In genomic region chr5:24016912-24017311, GRCm38 (mm10) we compare ENCODE assay signal across 26 mouse cellular contexts. TPM values are rescaled to one million over a fixed set of nuclear protein-coding genes. Genes with fewer than 3 reads are reported as not detected.
DNase-seq lines count a peak whose midpoint lies in the region; ATAC-seq and TF ChIP-seq lines count a peak whose summit lies in the region.
"Had no signal": no experiment of that assay in that cellular context is flagged by ENCODE, and none has a peak within 500 bp of the region (broad histone marks: within the 10 kb centered on the region; RNA-seq: fewer than 3 reads in every experiment).

No protein-coding gene starts in this region.

- no peaks in the 10 kb centered on the region; the same call in 1 of the 2 replicates for H3K4me1 ChIP-seq in liver, embryonic 16.5 days (ENCODE audit: control insufficient read depth, low read depth, low read length)
- H3K4me1 ChIP-seq in liver, embryonic 11.5 days (replicated peaks; ENCODE audit: control insufficient read depth, insufficient read depth, low read length), result no peaks in the 10 kb centered on the region
- H3K4me1 ChIP-seq in MEL (ENCODE audit: control insufficient read depth in 1 of 2, insufficient read depth in 2 of 2, low read length in 2 of 2), result peaks cover 7 to 10% of the 10 kb centered on the region in 2 experiments
- H3K4me1 ChIP-seq in kidney, embryonic 14.5 days (ENCODE audit: control insufficient read depth, insufficient read depth, low read length), result no peaks in the 10 kb centered on the region
- H3K4me1 ChIP-seq: embryonic facial prominence, embryonic 15.5 days had no signal

- no peak for TF ChIP-seq POLR2A in MEL (IDR thresholded peaks at IDR 0.05; ENCODE audit: control insufficient read depth in 1 of 2, insufficient read depth in 1 of 2, low read depth in 1 of 2, low read length in 2 of 2, poor library complexity in 1 of 2)

- no peak overlapping the region for H3K4me3 ChIP-seq in liver, embryonic 16.5 days (ENCODE audit: low read depth, low read length)
- H3K4me3 ChIP-seq in liver, embryonic 11.5 days (ENCODE audit: low read depth, low read length), result no peak overlapping the region
- H3K4me3 ChIP-seq in MEL (ENCODE audit: control insufficient read depth in 1 of 2, insufficient read depth in 1 of 2, low read depth in 2 of 2, low read length in 2 of 2), result no peak overlapping the region
- H3K4me3 ChIP-seq in kidney, embryonic 14.5 days (ENCODE audit: low read length), result no peak overlapping the region
- H3K4me3 ChIP-seq: embryonic facial prominence, embryonic 13.5 days; embryonic facial prominence, embryonic 15.5 days; erythroblast, embryonic 14.5 days; forebrain, embryonic 10.5 days; forebrain, embryonic 13.5 days; forebrain, embryonic 15.5 days had no signal

- peak; percentile 39; the same call in 1 of the 2 replicates for ATAC-seq in liver, embryonic 16.5 days (ENCODE audit: low read depth)
- ATAC-seq in liver, embryonic 11.5 days (replicated peaks; ENCODE audit: low FRiP score), result no peak
- 0 out of 2 replicates have a peak, but pooled peaks have one; percentile 48 for ATAC-seq in megakaryocyte progenitor cell, adult 5-6 weeks (replicated peaks; ENCODE audit: poor library complexity)
- no peak for ATAC-seq in kidney, embryonic 14.5 days (ENCODE audit: low FRiP score, low TSS enrichment)
- ATAC-seq: activated CD4-positive, CD25-positive, alpha-beta regulatory T cell, adult 4 months; forebrain, embryonic 13.5 days; forebrain, embryonic 15.5 days; forebrain, postnatal 0 days; Patski had no signal

- H3K27me3 ChIP-seq in liver, embryonic 16.5 days (ENCODE audit: control insufficient read depth, insufficient read depth, low read depth, low read length), result no peaks in the 10 kb centered on the region
- no peaks in the 10 kb centered on the region for H3K27me3 ChIP-seq in liver, embryonic 11.5 days (replicated peaks; ENCODE audit: control insufficient read depth, insufficient read depth, low read length)
- no peaks in the 10 kb centered on the region for H3K27me3 ChIP-seq in MEL (ENCODE audit: control insufficient read depth in 1 of 2, insufficient read depth in 2 of 2, low read length in 2 of 2)
- H3K27me3 ChIP-seq in kidney, embryonic 14.5 days (ENCODE audit: control insufficient read depth, insufficient read depth, low read length), result no peaks in the 10 kb centered on the region
- H3K27me3 ChIP-seq: embryonic facial prominence, embryonic 13.5 days; embryonic facial prominence, embryonic 15.5 days; forebrain, embryonic 13.5 days; forebrain, embryonic 15.5 days; Patski had no signal

- H3K27ac ChIP-seq in liver, embryonic 16.5 days (ENCODE audit: low read length), result no peak overlapping the region
- H3K27ac ChIP-seq in liver, embryonic 11.5 days (ENCODE audit: low read depth, low read length), result no peak overlapping the region
- H3K27ac ChIP-seq in MEL (ENCODE audit: control insufficient read depth, low read depth, low read length), result no peak overlapping the region
- no peak overlapping the region for H3K27ac ChIP-seq in kidney, embryonic 14.5 days (ENCODE audit: low read depth, low read length)
- H3K27ac ChIP-seq: embryonic facial prominence, embryonic 13.5 days; embryonic facial prominence, embryonic 15.5 days; forebrain, embryonic 10.5 days; forebrain, embryonic 13.5 days had no signal

- no peak for DNase-seq in liver, embryonic 11.5 days (ENCODE audit: low spot score)
- DNase-seq in MEL (ENCODE audit: low read depth, low spot score) (peak; percentile 38), R1 (ENCODE audit: low read depth, low spot score) (peak; percentile 27)
- no peak for DNase-seq in ovary, postnatal 10 days (ENCODE audit: low spot score)
- DNase-seq in adrenal gland, postnatal 25 days, result no peak
- DNase-seq: adrenal gland, adult 8-10 months; adrenal gland, postnatal 14 days; cerebellum, adult 11 months; cerebellum, adult 18-20 months; cerebellum, adult 8-10 months; cerebellum, adult 9-11 months; cerebellum, postnatal 14 days; cerebellum, postnatal 36 days; embryo, embryonic 11 days; forebrain, postnatal 0 days had no signal

- peaks cover 6% of the 10 kb centered on the region for H3K36me3 ChIP-seq in liver, embryonic 16.5 days (ENCODE audit: control insufficient read depth, insufficient read depth)
- no peaks in the 10 kb centered on the region for H3K36me3 ChIP-seq in liver, embryonic 11.5 days (ENCODE audit: control insufficient read depth, insufficient read depth, low read length)
- H3K36me3 ChIP-seq in MEL (ENCODE audit: control insufficient read depth in 1 of 2, insufficient read depth in 2 of 2, low read length in 2 of 2), result peaks cover 6 to 23% of the 10 kb centered on the region in 2 experiments; a peak in 3 of 4 replicates
- no peaks in the 10 kb centered on the region for H3K36me3 ChIP-seq in kidney, embryonic 14.5 days (ENCODE audit: control insufficient read depth, insufficient read depth, low read length)
- H3K36me3 ChIP-seq: embryonic facial prominence, embryonic 15.5 days; forebrain, embryonic 15.5 days had no signal

- no peaks in the 10 kb centered on the region for H3K9me3 ChIP-seq in liver, embryonic 16.5 days (replicated peaks; ENCODE audit: control insufficient read depth, low read length)
- no peaks in the 10 kb centered on the region for H3K9me3 ChIP-seq in liver, embryonic 11.5 days (ENCODE audit: control insufficient read depth, low read length)
- no peaks in the 10 kb centered on the region for H3K9me3 ChIP-seq in MEL (replicated peaks; ENCODE audit: insufficient read depth, low read length)
- no peaks in the 10 kb centered on the region for H3K9me3 ChIP-seq in kidney, embryonic 14.5 days (ENCODE audit: control insufficient read depth, low read length)
- H3K9me3 ChIP-seq: embryonic facial prominence, embryonic 13.5 days; embryonic facial prominence, embryonic 15.5 days; forebrain, embryonic 15.5 days had no signal

- TF ChIP-seq RAD21 in MEL (IDR thresholded peaks at IDR 0.05; ENCODE audit: low read depth, low read length), result no peak

- no peak for TF ChIP-seq CTCF in MEL (IDR thresholded peaks at IDR 0.05 in 2 of 3, conservative IDR thresholded peaks at IDR 0.05 in 1 of 3; ENCODE audit: control insufficient read depth in 1 of 3, insufficient read depth in 1 of 3, low read depth in 2 of 3, low read length in 3 of 3, poor library complexity in 1 of 3, severe bottlenecking in 1 of 3)

- peaks cover 39% of the 10 kb centered on the region for H3K79me2 ChIP-seq in MEL (ENCODE audit: control insufficient read depth, insufficient read depth, low read length, poor library complexity)

- no peak overlapping the region for H3K4me2 ChIP-seq in liver, embryonic 16.5 days (ENCODE audit: low read depth, low read length)
- H3K4me2 ChIP-seq in liver, embryonic 11.5 days, result no peak overlapping the region
- no peak overlapping the region for H3K4me2 ChIP-seq in kidney, embryonic 14.5 days (replicated peaks; ENCODE audit: low read depth, low read length)
- H3K4me2 ChIP-seq: embryonic facial prominence, embryonic 13.5 days; embryonic facial prominence, embryonic 15.5 days; forebrain, embryonic 13.5 days; forebrain, embryonic 15.5 days had no signal

- WGBS in liver, embryonic 16.5 days (ENCODE audit: insufficient replicate concordance), result 100% methylated on average over 1 of the region's 1 CpGs
- 94% methylated on average over 1 of the region's 1 CpGs for WGBS in liver, embryonic 11.5 days
- 95% methylated on average over 1 of the region's 1 CpGs for WGBS in kidney, embryonic 14.5 days

- peak; percentile 33 to 56; a peak in 2 of 4 replicates for TF ChIP-seq EP300 in MEL (IDR thresholded peaks at IDR 0.05; ENCODE audit: low read depth in 1 of 2, low read length in 2 of 2)

- H3K9ac ChIP-seq in liver, embryonic 16.5 days (ENCODE audit: low read depth, low read length), result no peak overlapping the region
- H3K9ac ChIP-seq in liver, embryonic 11.5 days (ENCODE audit: low read depth, low read length), result no peak overlapping the region
- no peak overlapping the region for H3K9ac ChIP-seq in MEL (ENCODE audit: control insufficient read depth, low read depth, low read length, poor library complexity, severe bottlenecking)
- H3K9ac ChIP-seq in kidney, embryonic 14.5 days (ENCODE audit: low read depth, low read length), result no peak overlapping the region
- H3K9ac ChIP-seq: embryonic facial prominence, embryonic 13.5 days; embryonic facial prominence, embryonic 15.5 days; forebrain, embryonic 13.5 days; forebrain, embryonic 15.5 days; forebrain, postnatal 0 days had no signal

TF ChIP-seq in MEL, 35 proteins besides CTCF, POLR2A, EP300 and RAD21:
- TF ChIP-seq MYC (IDR thresholded peaks at IDR 0.05; ENCODE audit: low read depth, low read length) (no peak), RCOR1 (IDR thresholded peaks at IDR 0.05; ENCODE audit: low read depth, low read length) (no peak), CHD2 (IDR thresholded peaks at IDR 0.05; ENCODE audit: low read length) (no peak), KAT2A (conservative IDR thresholded peaks at IDR 0.05; ENCODE audit: low read depth, low read length) (no peak), JUND (IDR thresholded peaks at IDR 0.05; ENCODE audit: low read depth, low read length) (no peak), MXI1 (IDR thresholded peaks at IDR 0.05; ENCODE audit: low read depth, low read length) (no peak), E2F4 (IDR thresholded peaks at IDR 0.05; ENCODE audit: borderline replicate concordance, low read depth, low read length) (no peak), TCF12 (IDR thresholded peaks at IDR 0.05; ENCODE audit: low read depth, low read length) (peak; percentile 46; the same call in 1 of the 2 replicates)

RNA-seq across cellular contexts. Expression of gene Fam126a, which starts 13.6 kb away (rescaled TPM):
- 60.3 and 61.8 TPM in 2 replicates for polyA plus RNA-seq in liver, embryonic 16.5 days (2015; fragmentation: Nextera tagmentation; extraction: Ambion mirVana)
- 39.6 and 48.3 TPM in 2 replicates for polyA plus RNA-seq in liver, embryonic 11.5 days (2014; fragmentation: Nextera tagmentation; extraction: Ambion mirVana)
- total RNA-seq in MEL (2012; rRNA removed), result 30.0 and 30.4 TPM in 2 replicates
- 10 to 100 TPM; 34.7 to 51.1 TPM for polyA plus RNA-seq in MEL (2012; ENCODE audit: insufficient read depth in 1 of 2, insufficient read length in 2 of 2, low read depth in 1 of 2, low replicate concordance in 2 of 2, missing spikeins in 1 of 2)
- total RNA-seq in megakaryocyte progenitor cell, adult 5-6 weeks (2015), result 14.0 and 16.8 TPM in 2 replicates
- 12.3 and 19.0 TPM in 2 replicates for total RNA-seq in megakaryocyte progenitor cell, adult 5-6 weeks (2017)
- polyA plus RNA-seq in kidney, embryonic 14.5 days (2014; fragmentation: Nextera tagmentation; extraction: Ambion mirVana), result 10.1 and 26.8 TPM in 2 replicates
- total RNA-seq in adrenal gland, postnatal 25 days (2021), result 98.2 and 127 TPM in 2 replicates

Comparison
In these comparisons a context has a peak if more than half of its experiments do, and no peak if none do; other contexts are left out.
1. ATAC-seq: peak in liver, embryonic 16.5 days (single experiment) and megakaryocyte progenitor cell, adult 5-6 weeks (single experiment); none in liver, embryonic 11.5 days (single experiment) and kidney, embryonic 14.5 days (single experiment).
2. DNase-seq: peak in MEL (single experiment) and R1 (single experiment); none in liver, embryonic 11.5 days (single experiment), ovary, postnatal 10 days (single experiment) and adrenal gland, postnatal 25 days (single experiment).